Mouse (Mus musculus) liver, adult 2 months (tissue): ENCODE measurements around the gene Zfp341. TPM values are rescaled to one million over a fixed set of nuclear protein-coding genes. Genes with fewer than 3 reads are reported as not detected.

Source experiments
- DNase-seq: peaks from one replicate; pipeline ENCODE4 v3.0.0-alpha.2; 2011; ENCODE audit warnings: low read depth, low spot score; ENCODE audit errors: extremely low read depth
- H3K27ac ChIP-seq: fragments of 200-500 bp; replicated peaks from 2 replicates; pipeline ENCODE4 v1.5.1; 2012; ENCODE audit warnings: low read depth, mild to moderate bottlenecking, control low read depth, inconsistent platforms, low read length; ENCODE audit not compliant: insufficient read depth
- H3K27me3 ChIP-seq: fragments of 200-500 bp; 2 replicates; pipeline ENCODE4 v1.6.1; 2012; ENCODE audit warnings: mild to moderate bottlenecking, moderate library complexity, low read length, inconsistent platforms; ENCODE audit not compliant: control insufficient read depth, insufficient read depth
- H3K36me3 ChIP-seq: fragments of 200-500 bp; 2 replicates; pipeline ENCODE4 v1.6.1; 2012; ENCODE audit warnings: low read length, inconsistent platforms; ENCODE audit not compliant: control insufficient read depth, insufficient read depth
- H3K4me1 ChIP-seq: fragments of 200-500 bp; 2 replicates; pipeline ENCODE4 v1.6.1; 2011; ENCODE audit warnings: low read length; ENCODE audit not compliant: control insufficient read depth, insufficient read depth
- H3K4me3 ChIP-seq: fragments of 200-500 bp; 2 replicates; pipeline ENCODE4 v1.5.1; 2011; ENCODE audit warnings: low read depth, mild to moderate bottlenecking, control low read depth, low read length, moderate library complexity; ENCODE audit not compliant: insufficient read depth
- H3K79me2 ChIP-seq: fragments of 200-500 bp; 2 replicates; pipeline ENCODE4 v1.6.1; 2012; ENCODE audit warnings: inconsistent platforms, mild to moderate bottlenecking, low read length, moderate library complexity; ENCODE audit not compliant: control insufficient read depth, insufficient read depth
- H3K9ac ChIP-seq: fragments of 200-500 bp; 2 replicates; pipeline ENCODE4 v1.6.1; 2012; ENCODE audit warnings: low read depth, mild to moderate bottlenecking, control low read depth, inconsistent platforms, low read length
- CTCF ChIP-seq: fragments of 200-500 bp; IDR thresholded peaks from 2 replicates; pipeline ENCODE4 v1.5.1; 2011; ENCODE audit warnings: low read depth, low read length, control low read depth
- POLR2A ChIP-seq: fragments of 200-500 bp; IDR thresholded peaks from 2 replicates; pipeline ENCODE4 v1.6.1; 2011; ENCODE audit warnings: low read length, control low read depth; ENCODE audit not compliant: insufficient read depth; ENCODE audit errors: extremely low read depth
- WGBS: fragments of 180-500 bp; shearing (Covaris S2); methylation state at CpG from one replicate; pipeline ENCODE4 v1.1.7; 2018; 5-methylcytosine and 5-hydroxymethylcytosine counted together
- polyA plus RNA-seq: library from polyadenylated mRNA; depleted of rRNA; stranded (reverse); fragments of >200 nt; gene quantifications from 2 replicates; pipeline ENCODE4 v1.2.3, GENCODE M21; 2012
- total RNA-seq: library from RNA; depleted of rRNA; stranded (reverse); fragments of >200 nt; gene quantifications from 2 replicates; pipeline ENCODE4 v1.2.3, GENCODE M21; 2014

The Zfp341 gene
- total and polyA plus RNA-seq, 2 experiments: 0.18 to 3.2 TPM

DNA sequence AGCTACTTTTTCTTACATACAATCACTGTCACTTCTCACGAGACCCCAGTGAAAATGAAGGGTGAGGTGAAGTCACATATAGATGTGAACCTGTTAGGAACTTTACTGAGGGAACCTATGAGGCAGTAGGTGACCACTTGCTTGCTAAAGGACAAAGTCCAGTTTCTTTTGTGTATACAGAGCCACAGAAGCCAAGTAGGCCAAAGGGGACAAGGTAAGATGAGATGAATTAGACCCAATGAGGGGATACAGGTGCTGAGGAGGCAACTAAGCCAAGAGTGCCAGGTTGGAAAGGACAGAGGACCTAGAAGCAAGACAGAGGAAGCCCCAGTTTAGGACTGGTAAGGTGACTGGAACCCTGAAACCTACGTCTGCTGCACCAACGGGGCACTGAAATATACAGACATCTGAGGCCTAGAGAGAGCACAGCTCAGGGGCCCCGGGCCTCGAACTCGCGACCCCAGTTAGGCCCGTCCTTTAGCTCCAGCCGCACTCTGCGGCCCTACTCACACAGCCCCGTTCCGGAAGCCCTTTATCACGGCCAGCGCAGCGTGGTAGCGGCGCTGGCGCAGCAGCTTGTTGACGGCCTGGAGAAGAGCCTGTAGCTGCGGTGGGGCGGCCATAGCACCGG, 10.0 kb upstream of the Zfp341 start:
- Histone ChIP-seq H3K27me3 (no peaks in the 10 kb centered on the region), H3K79me2 (peaks cover 15% of the 10 kb centered on the region; the same call in 1 of the 2 replicates), H3K4me1 (peaks cover 25% of the 10 kb centered on the region), H3K9ac (peak overlapping the region; percentile 98), H3K36me3 (peaks cover 13% of the 10 kb centered on the region; the same call in 1 of the 2 replicates), H3K4me3 (peak overlapping the region; percentile 97), H3K27ac (peak overlapping the region; percentile 99)
- no peak for TF ChIP-seq CTCF
- TF ChIP-seq POLR2A: peak; percentile 97
- DNase-seq: peak; percentile 94
- 2% methylated on average over 22 of the region's 22 CpGs for WGBS

DNA sequence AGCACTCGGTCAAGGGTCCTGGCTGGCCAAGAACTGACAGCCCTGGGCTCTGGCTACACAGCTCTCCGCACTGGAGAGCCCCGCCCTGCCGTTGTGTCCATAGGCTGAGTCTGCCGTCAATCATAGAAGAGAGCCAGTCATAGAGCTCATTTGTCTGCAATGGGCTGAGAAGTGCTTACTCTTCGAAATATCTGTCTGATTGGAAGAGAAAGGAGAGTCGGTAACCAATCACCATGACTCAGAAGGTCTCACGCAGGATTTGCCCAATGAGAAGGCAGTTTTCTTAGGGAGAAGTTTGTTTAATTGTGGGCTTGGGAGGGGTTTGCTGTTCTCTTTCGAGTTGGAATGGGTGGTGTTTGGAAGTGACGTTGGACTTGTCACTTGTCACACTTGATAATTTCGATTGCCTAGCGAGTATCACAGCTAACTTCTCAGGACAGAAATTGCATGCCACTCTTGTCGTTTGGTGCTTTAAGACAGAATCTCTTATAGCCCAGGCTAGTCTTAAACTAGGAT, 9.4 kb upstream of the Zfp341 start, which contains the start of gene Pxmp4:
Pxmp4 (minus strand) TSS at position 71 of the 516 bp plus-strand sequence.
- under 1% methylated on average over 13 of the region's 13 CpGs for WGBS
- peaks cover 25% of the 10 kb centered on the region for H3K4me1 ChIP-seq
- H3K4me3 ChIP-seq: peak within 1 kb of the TSS; percentile 97

DNA sequence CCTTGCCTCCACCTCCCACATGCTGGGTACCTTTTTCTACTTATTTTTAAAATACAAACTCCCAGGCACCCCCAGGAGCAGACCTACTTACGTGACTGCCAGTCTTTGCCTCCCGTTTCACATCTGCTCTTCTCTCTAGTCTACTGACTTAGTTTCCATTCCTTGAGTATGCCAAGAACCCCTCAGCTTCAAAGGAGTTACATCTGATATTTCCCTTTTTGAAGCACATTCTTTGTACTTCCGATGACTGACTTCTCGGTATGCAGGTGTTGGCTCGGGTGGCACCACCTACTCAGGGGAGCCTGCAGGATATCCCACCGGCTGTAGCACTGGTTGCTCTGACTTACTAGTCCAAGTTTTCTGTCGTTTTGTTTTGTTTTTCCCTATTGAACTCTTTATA, 8.9 kb upstream of the Zfp341 start:
- Histone ChIP-seq H3K36me3 (peaks cover 10% of the 10 kb centered on the region; the same call in 1 of the 2 replicates), H3K79me2 (peaks cover 12% of the 10 kb centered on the region; the same call in 1 of the 2 replicates), H3K27ac (peak overlapping the region; percentile 75), H3K27me3 (no peaks in the 10 kb centered on the region), H3K9ac (peak overlapping the region; percentile 39), H3K4me1 (peaks cover 27% of the 10 kb centered on the region), H3K4me3 (peak overlapping the region; percentile 8; the same call in 1 of the 2 replicates)
- TF ChIP-seq CTCF: no peak
- TF ChIP-seq POLR2A: no peak
- DNase-seq: no peak
- 11% methylated on average over 7 of the region's 7 CpGs for WGBS

More for the DNA sequence above, 9.4 kb upstream of the Zfp341 start, which contains the start of gene Pxmp4:
- DNase-seq: peak; percentile 100
- peak within 1 kb of the TSS; percentile 98 for H3K9ac ChIP-seq
- no peaks in the 10 kb centered on the region for H3K27me3 ChIP-seq
- TF ChIP-seq CTCF (no peak), POLR2A (no peak)
- peak within 1 kb of the TSS; percentile 99 for H3K27ac ChIP-seq
- H3K36me3 ChIP-seq: peaks cover 13% of the 10 kb centered on the region; the same call in 1 of the 2 replicates
- peaks cover 15% of the 10 kb centered on the region; the same call in 1 of the 2 replicates for H3K79me2 ChIP-seq

DNA sequence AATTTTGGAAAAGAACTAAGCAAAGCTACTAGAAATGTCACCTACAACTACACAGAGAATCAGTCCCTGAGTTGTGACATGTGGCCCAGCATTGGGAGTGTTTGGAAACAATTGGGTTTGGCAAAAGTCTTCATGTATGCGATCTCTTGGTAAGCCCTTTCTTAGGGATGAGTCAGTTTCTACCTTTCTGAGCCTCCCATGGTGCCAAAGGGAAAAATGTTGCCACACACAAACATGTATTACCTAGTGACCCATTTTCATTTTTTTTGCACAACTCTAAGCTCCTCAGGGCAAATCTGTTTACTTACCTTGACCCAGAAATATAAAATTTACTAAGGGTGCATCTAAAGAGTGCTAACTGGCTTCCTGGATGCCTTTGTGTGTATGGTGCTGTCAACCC, 6.1 kb upstream of the Zfp341 start:
- no peak overlapping the region for H3K9ac ChIP-seq
- no peak overlapping the region for H3K27ac ChIP-seq
- H3K79me2 ChIP-seq: peaks cover 5% of the 10 kb centered on the region; the same call in 1 of the 2 replicates
- H3K36me3 ChIP-seq: no peaks in the 10 kb centered on the region
- WGBS: 22% methylated on average over 1 of the region's 1 CpGs
- DNase-seq: peak; percentile 84
- no peak overlapping the region for H3K4me3 ChIP-seq
- peaks cover 26% of the 10 kb centered on the region for H3K4me1 ChIP-seq
- TF ChIP-seq CTCF: no peak
- no peak for TF ChIP-seq POLR2A
- H3K27me3 ChIP-seq: no peaks in the 10 kb centered on the region

DNA sequence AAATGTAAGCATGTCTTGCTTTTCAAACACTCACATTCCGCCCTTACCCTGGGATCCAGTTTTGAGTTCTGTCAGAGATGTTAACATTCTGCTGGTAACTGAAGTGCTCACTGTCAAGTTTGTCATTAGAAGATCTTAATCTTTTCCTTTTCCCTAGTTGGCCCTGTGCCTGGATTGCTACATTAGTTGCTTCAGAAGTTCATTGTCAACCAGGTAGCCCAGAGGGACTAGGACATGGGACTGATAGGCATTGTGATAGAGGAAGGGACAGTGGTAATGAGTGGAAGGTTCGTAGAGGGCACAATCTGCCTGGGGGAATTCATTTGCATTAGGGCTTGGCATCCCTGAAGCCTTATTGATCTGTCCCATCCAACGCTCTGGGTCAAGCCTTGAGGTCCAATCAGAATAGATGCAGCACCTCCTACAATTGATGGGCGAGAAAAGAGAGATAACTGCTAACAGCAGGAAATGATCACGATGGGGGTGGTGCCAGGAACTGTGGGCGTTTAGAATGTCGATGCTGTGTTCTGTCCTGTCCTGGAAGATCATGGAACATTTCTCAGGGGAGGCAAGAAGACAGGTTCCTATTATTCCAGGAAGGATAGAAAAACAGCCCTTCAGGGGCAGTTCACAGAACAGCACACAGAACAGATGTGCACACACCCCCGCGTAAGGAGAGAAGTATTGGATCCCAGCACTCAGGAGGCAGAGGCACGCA, 3.9 kb upstream of the Zfp341 start:
- Histone ChIP-seq H3K79me2 (no peaks in the 10 kb centered on the region), H3K4me3 (no peak overlapping the region), H3K27me3 (no peaks in the 10 kb centered on the region), H3K36me3 (no peaks in the 10 kb centered on the region), H3K4me1 (peaks cover 26% of the 10 kb centered on the region), H3K27ac (peak overlapping the region; percentile 3), H3K9ac (no peak overlapping the region)
- DNase-seq: peak; percentile 89
- WGBS: 15% methylated on average over 10 of the region's 10 CpGs
- TF ChIP-seq POLR2A (no peak), CTCF (no peak)
